Mouse (Mus musculus) ES-E14 (cell line): ENCODE results near the gene Ctxn1. TPM values are rescaled to one million over a fixed set of nuclear protein-coding genes. Genes with fewer than 3 reads are reported as not detected.

ENCODE experiments used
- DNase-seq: peaks from one replicate; pipeline ENCODE4 v3.0.0-alpha.2; 2013; ENCODE audit warnings: low read depth, low spot score
- H3K27ac ChIP-seq: 2 replicates; pipeline ENCODE4 v1.5.1; 2012; ENCODE audit warnings: low read depth, mild to moderate bottlenecking, low read length, moderate library complexity, mixed read lengths; ENCODE audit not compliant: poor library complexity, insufficient read depth, severe bottlenecking
- H3K36me3 ChIP-seq: 2 replicates; pipeline ENCODE4 v1.6.1; 2012; ENCODE audit warnings: mild to moderate bottlenecking, low read length, moderate library complexity, mixed read lengths; ENCODE audit not compliant: control insufficient read depth, poor library complexity, insufficient read depth, severe bottlenecking
- H3K4me1 ChIP-seq, 2 experiments: fragments of 150-350 bp in 1 of 2; sonication (generic) in 1 of 2; 2 replicates each; pipeline ENCODE4 v1.6.1; 2012; ENCODE audit warnings: low read length in 2 of 2, mild to moderate bottlenecking in 1 of 2, mixed read lengths in 1 of 2; ENCODE audit not compliant: control insufficient read depth in 2 of 2, insufficient read depth in 2 of 2, poor library complexity in 1 of 2
- H3K4me3 ChIP-seq, 2 experiments: fragments of 150-350 bp in 1 of 2; sonication (generic) in 1 of 2; 2 replicates each; pipeline ENCODE4 v1.5.1; 2012; ENCODE audit warnings: low read length in 2 of 2, low read depth in 1 of 2, mild to moderate bottlenecking in 1 of 2, mixed read lengths in 1 of 2; ENCODE audit not compliant: insufficient read depth in 1 of 2, poor library complexity in 1 of 2, severe bottlenecking in 1 of 2
- H3K9ac ChIP-seq: 2 replicates; pipeline ENCODE4 v1.6.1; 2012; ENCODE audit warnings: low read depth, mild to moderate bottlenecking, low read length, mixed read lengths; ENCODE audit not compliant: poor library complexity, insufficient read depth, severe bottlenecking
- H3K9me3 ChIP-seq: fragments of 150-350 bp; sonication (generic); 2 replicates; pipeline ENCODE4 v1.6.1; 2012; ENCODE audit warnings: low read depth, mild to moderate bottlenecking, low read length; ENCODE audit not compliant: control insufficient read depth, insufficient read depth
- CHD2 ChIP-seq: IDR thresholded peaks from 2 replicates; pipeline ENCODE4 v1.6.1; 2014; ENCODE audit warnings: mild to moderate bottlenecking, low read depth, low read length, inconsistent platforms
- HCFC1 ChIP-seq: IDR thresholded peaks from 2 replicates; pipeline ENCODE4 v1.6.1; 2012; ENCODE audit warnings: low read length, inconsistent platforms, borderline replicate concordance; ENCODE audit not compliant: insufficient read depth
- MAFK ChIP-seq: IDR thresholded peaks from 2 replicates; pipeline ENCODE4 v1.6.1; 2014; ENCODE audit warnings: mild to moderate bottlenecking, low read depth, low read length, inconsistent platforms; ENCODE audit not compliant: insufficient read depth
- ZC3H11A ChIP-seq: IDR thresholded peaks from 2 replicates; pipeline ENCODE4 v1.6.1; 2012; ENCODE audit warnings: low read depth, mild to moderate bottlenecking, inconsistent platforms, low read length, borderline replicate concordance
- ZNF384 ChIP-seq: IDR thresholded peaks from 2 replicates; pipeline ENCODE4 v1.6.1; 2012; ENCODE audit warnings: low read depth, low read length, inconsistent platforms
- in situ Hi-C, 2 experiments: fragments of 600-800 bp; cut with MboI; formaldehyde crosslinking; loops; one replicate each; pipeline ENCODE4 v1.15.1; 2025; ENCODE audit warnings: low sequenced_read_pairs in 2 of 2, inconsistent platforms in 1 of 2; ENCODE audit not compliant: unreplicated experiment in 2 of 2
- total RNA-seq: library from RNA; depleted of rRNA; stranded (reverse); fragments of 300-350 nt; gene quantifications from 2 replicates; pipeline ENCODE4 v1.2.3, GENCODE M21; 2012

Gene Ctxn1
- total RNA-seq, 1 experiment: 3.7 TPM

- peaks cover 11 to 19% of the 10 kb centered on the region in 2 experiments; a peak in 1 of 4 replicates for H3K4me1 ChIP-seq
- peak within 1 kb of the TSS; percentile 91 for H3K9ac ChIP-seq
- H3K4me3 ChIP-seq: peak within 1 kb of the TSS; percentile 96 to 97
- H3K36me3 ChIP-seq: peaks cover 7% of the 10 kb centered on the region
- no peak within 1 kb of the TSS; the same call in 1 of the 2 replicates for H3K27ac ChIP-seq
- H3K9me3 ChIP-seq: no peaks in the 10 kb centered on the region
- peak; percentile 91 for DNase-seq
- in situ Hi-C loops: no loop called here
- TF ChIP-seq HCFC1: 0 out of 2 replicates have a peak, but pooled peaks have one; percentile 12
- TF ChIP-seq MAFK: no peak
Observed at GRCm38 (mm10) chr8:4252934-4253841, 5.9 kb downstream of the Ctxn1 start, which contains the start of gene Snapc2. Gene Snapc2, plus strand, starts transcription at chr8:4253080.

GRCm38 (mm10) chr8:4252116-4252760 lies 6.8 kb downstream of the Ctxn1 start:
- peaks cover 7% of the 10 kb centered on the region for H3K36me3 ChIP-seq
- TF ChIP-seq ZNF384: no peak
- TF ChIP-seq ZC3H11A: no peak
- H3K9ac ChIP-seq: peak overlapping the region; percentile 46; the same call in 1 of the 2 replicates
- H3K9me3 ChIP-seq: no peaks in the 10 kb centered on the region
- H3K4me1 ChIP-seq: peaks cover 8 to 19% of the 10 kb centered on the region in 2 experiments; a peak in 2 of 4 replicates
- in situ Hi-C loops: no loop called here
- peak overlapping the region in 1 of 2 experiments; percentile 97; a peak in 2 of 4 replicates for H3K4me3 ChIP-seq
- no peak for DNase-seq
- no peak overlapping the region for H3K27ac ChIP-seq

- in situ Hi-C loops: no loop called here
- peaks cover 15% of the 10 kb centered on the region for H3K36me3 ChIP-seq
Observed at GRCm38 (mm10) chr8:4250306-4250970, 8.6 kb downstream of the Ctxn1 start.

GRCm38 (mm10) chr8:4249213-4249612 lies 9.9 kb downstream of the Ctxn1 start:
- in situ Hi-C loops: no loop called here
- Histone ChIP-seq H3K36me3 (peaks cover 17% of the 10 kb centered on the region), H3K4me1 (peaks cover 8 to 20% of the 10 kb centered on the region in 2 experiments; a peak in 2 of 4 replicates), H3K4me3 (peak overlapping the region; percentile 16 to 45; a peak in 3 of 4 replicates), H3K27ac (no peak overlapping the region), H3K9me3 (no peaks in the 10 kb centered on the region), H3K9ac (peak overlapping the region; percentile 19)
- DNase-seq: no peak
- TF ChIP-seq ZC3H11A: no peak

More at GRCm38 (mm10) chr8:4250306-4250970, 8.6 kb downstream of the Ctxn1 start:
- Histone ChIP-seq H3K4me3 (peak overlapping the region; percentile 45 to 51; a peak in 2 of 4 replicates), H3K4me1 (peaks cover 8 to 21% of the 10 kb centered on the region in 2 experiments; a peak in 2 of 4 replicates), H3K9me3 (no peaks in the 10 kb centered on the region), H3K9ac (peak overlapping the region; percentile 19), H3K27ac (no peak overlapping the region)
- no peak for DNase-seq
- TF ChIP-seq HCFC1: no peak
- TF ChIP-seq ZC3H11A: no peak
- no peak for TF ChIP-seq ZNF384
- no peak for TF ChIP-seq MAFK
- TF ChIP-seq CHD2: no peak
